Mouse (Mus musculus): ENCODE data around the gene Ap3d1.
A peak's percentile ranks its signal among the peaks of the same experiment; 100 is the strongest.

Gene Ap3d1

GRCm38 (mm10) chr10:80702536-80703390, 39.3 kb downstream of the Ap3d1 start:
- DNase-seq, result peak; percentile 90

- DNase-seq, result peak; percentile 99
Measured at GRCm38 (mm10) chr10:80701721-80702535, 40.1 kb downstream of the Ap3d1 start, which contains the start of the genes Mob3a and Izumo4. Gene Mob3a (minus strand): TSS chr10:80701977. Gene Izumo4 (plus strand): TSS chr10:80702184.

- peak; percentile 70 for DNase-seq
Measured at GRCm38 (mm10) chr10:80700732-80701131, 41.3 kb downstream of the Ap3d1 start.

GRCm38 (mm10) chr10:80700038-80700504, 42.0 kb downstream of the Ap3d1 start:
- DNase-seq, result peak; percentile 33

GRCm38 (mm10) chr10:80698605-80699004, 43.5 kb downstream of the Ap3d1 start:
- DNase-seq, result no peak

- DNase-seq, result no peak
Measured at GRCm38 (mm10) chr10:80697812-80698211, 44.3 kb downstream of the Ap3d1 start.

- no peak for DNase-seq
Measured at GRCm38 (mm10) chr10:80697393-80697787, 44.7 kb downstream of the Ap3d1 start.

GRCm38 (mm10) chr10:80696502-80697392, 45.3 kb downstream of the Ap3d1 start:
- DNase-seq, result peak; percentile 51

GRCm38 (mm10) chr10:80695801-80696501, 46.1 kb downstream of the Ap3d1 start:
- peak; percentile 63 for DNase-seq

- peak; percentile 86 for DNase-seq
Measured at GRCm38 (mm10) chr10:80695186-80695585, 46.9 kb downstream of the Ap3d1 start.

- DNase-seq, result no peak
Measured at GRCm38 (mm10) chr10:80694159-80694938, 47.7 kb downstream of the Ap3d1 start.

- DNase-seq, result no peak
Measured at GRCm38 (mm10) chr10:80693401-80694045, 48.5 kb downstream of the Ap3d1 start.

GRCm38 (mm10) chr10:80692249-80693165, 49.6 kb downstream of the Ap3d1 start:
- peak; percentile 63 for DNase-seq

GRCm38 (mm10) chr10:80687850-80688249, 54.2 kb downstream of the Ap3d1 start:
- peak; percentile 78 for DNase-seq

- no peak for DNase-seq
Measured at GRCm38 (mm10) chr10:80686617-80687016, 55.4 kb downstream of the Ap3d1 start.

GRCm38 (mm10) chr10:80684984-80685383, 57.1 kb downstream of the Ap3d1 start:
- no peak for DNase-seq

- peak; percentile 88 for DNase-seq
Measured at GRCm38 (mm10) chr10:80684214-80684613, 57.9 kb downstream of the Ap3d1 start.

GRCm38 (mm10) chr10:80683647-80684046, 58.4 kb downstream of the Ap3d1 start:
- DNase-seq, result no peak

GRCm38 (mm10) chr10:80682003-80682402, 60.1 kb downstream of the Ap3d1 start:
- DNase-seq, result peak; percentile 61
